ENCODE assay signal across 8 mouse cellular contexts in the genomic region with DNA sequence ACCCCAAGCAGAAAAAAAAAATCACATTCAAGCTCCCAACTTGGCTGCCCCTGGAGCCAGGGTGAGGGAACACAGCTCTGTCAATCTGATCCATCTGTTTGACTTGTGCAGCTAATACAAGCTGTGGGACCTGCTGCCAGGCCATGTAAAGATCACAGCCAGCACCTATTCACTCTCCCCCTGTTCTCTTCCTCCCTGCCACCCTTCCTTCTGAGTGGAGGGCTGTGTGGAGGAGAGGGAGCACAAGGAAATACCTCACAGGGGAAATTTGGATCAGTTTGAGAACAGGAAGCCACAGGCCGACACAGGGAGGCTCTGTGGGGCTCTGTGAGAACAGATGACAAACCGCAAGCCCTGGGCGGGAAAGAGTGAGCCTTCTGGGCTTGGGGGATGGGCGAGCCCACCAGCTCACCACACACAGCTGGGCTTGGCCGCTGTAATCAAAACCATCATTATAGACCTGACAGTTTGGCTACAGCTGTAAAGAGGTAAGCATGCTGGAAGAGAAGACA. TPM values are rescaled to one million over a fixed set of nuclear protein-coding genes. Genes with fewer than 3 reads are reported as not detected.
DNase-seq lines count a peak whose midpoint lies in the region; ATAC-seq and TF ChIP-seq lines count a peak whose summit lies in the region.

No protein-coding gene starts in this region.

- 23% methylated on average over 5 of the region's 5 CpGs for WGBS in kidney, postnatal 0 days
- 16% methylated on average over 5 of the region's 5 CpGs for WGBS in liver, embryonic 12.5 days (ENCODE audit: insufficient replicate concordance)

- H3K27ac ChIP-seq in kidney, postnatal 0 days, result no peak overlapping the region
- H3K27ac ChIP-seq in liver, embryonic 12.5 days, result no peak overlapping the region

- 0 out of 2 replicates have a peak, but pooled peaks have one; percentile 12 for ATAC-seq in kidney, postnatal 0 days (replicated peaks; ENCODE audit: low FRiP score, low read depth)
- peak; percentile 95 for ATAC-seq in granulocyte monocyte progenitor cell, adult 5-6 weeks (replicated peaks; ENCODE audit: poor library complexity, severe bottlenecking)
- peak; percentile 66; the same call in 1 of the 2 replicates for ATAC-seq in liver, embryonic 12.5 days

- peaks cover 26% of the 10 kb centered on the region for H3K4me1 ChIP-seq in kidney, postnatal 0 days (replicated peaks; ENCODE audit: insufficient read depth, low read length)
- peaks cover 29% of the 10 kb centered on the region for H3K4me1 ChIP-seq in liver, embryonic 12.5 days

- peak; percentile 56 for DNase-seq in kidney, postnatal 0 days (ENCODE audit: low spot score)
- no peak for DNase-seq in kidney, postnatal 36 days
- DNase-seq in T-cell, adult 2 months (ENCODE audit: low spot score), result peak; percentile 63
- DNase-seq in retina, postnatal 1 day, result peak; percentile 61
- DNase-seq in gastrocnemius, postnatal 4 days (ENCODE audit: low spot score in 2 of 2), result no peak
- DNase-seq in urinary bladder, adult 2 months (ENCODE audit: low spot score), result no peak

- TF ChIP-seq CTCF in kidney, postnatal 0 days (IDR thresholded peaks at IDR 0.05; ENCODE audit: low read depth), result no peak

- no peak overlapping the region for H3K4me2 ChIP-seq in kidney, postnatal 0 days (ENCODE audit: low read length)
- H3K4me2 ChIP-seq in liver, embryonic 12.5 days, result no peak overlapping the region; the same call in 1 of the 2 replicates

- no peaks in the 10 kb centered on the region for H3K9me3 ChIP-seq in kidney, postnatal 0 days (replicated peaks; ENCODE audit: low read length)
- no peaks in the 10 kb centered on the region for H3K9me3 ChIP-seq in liver, embryonic 12.5 days (replicated peaks)

- no peak overlapping the region for H3K9ac ChIP-seq in kidney, postnatal 0 days (ENCODE audit: low read depth, low read length)
- no peak overlapping the region for H3K9ac ChIP-seq in liver, embryonic 12.5 days

- peaks cover 46% of the 10 kb centered on the region for H3K36me3 ChIP-seq in kidney, postnatal 0 days (ENCODE audit: insufficient read depth, low read length)
- peaks cover 99% of the 10 kb centered on the region for H3K36me3 ChIP-seq in liver, embryonic 12.5 days

- H3K4me3 ChIP-seq in kidney, postnatal 0 days (replicated peaks; ENCODE audit: low read depth, low read length), result no peak overlapping the region
- no peak overlapping the region for H3K4me3 ChIP-seq in liver, embryonic 12.5 days

- no peaks in the 10 kb centered on the region for H3K27me3 ChIP-seq in kidney, postnatal 0 days (ENCODE audit: insufficient read depth, low read length)
- no peaks in the 10 kb centered on the region for H3K27me3 ChIP-seq in liver, embryonic 12.5 days (replicated peaks)

RNA-seq across cellular contexts. Expression of gene Fancc, which starts 31.1 kb away (rescaled TPM):
- polyA plus RNA-seq in kidney, postnatal 0 days (2015; fragmentation: Nextera tagmentation; extraction: Ambion mirVana), result 16.2 and 16.7 TPM in 2 replicates
- 11.3 and 14.5 TPM in 2 replicates for total RNA-seq in granulocyte monocyte progenitor cell, adult 5-6 weeks (2014; fragmentation: Nextera tagmentation)
- 10.0 and 11.9 TPM in 2 replicates for total RNA-seq in granulocyte monocyte progenitor cell, adult 5-6 weeks (2017)
- 13.5 TPM in 2 replicates for polyA plus RNA-seq in liver, embryonic 12.5 days (2016; fragmentation: Nextera tagmentation; extraction: Ambion mirVana)
- total RNA-seq in gastrocnemius, postnatal 4 days (2021), result 1 to 10 TPM; 8.0 to 9.0 TPM
- polyA plus RNA-seq in urinary bladder, adult 2 months (2012; rRNA removed), result 26.7 and 29.2 TPM in 2 replicates

RNA-seq across cellular contexts. Expression of gene Ptch1, which starts 45.2 kb away (rescaled TPM):
- 10.7 and 12.2 TPM in 2 replicates for polyA plus RNA-seq in kidney, postnatal 0 days (2015; fragmentation: Nextera tagmentation; extraction: Ambion mirVana)
- 9.1 and 14.0 TPM in 2 replicates for total RNA-seq in granulocyte monocyte progenitor cell, adult 5-6 weeks (2014; fragmentation: Nextera tagmentation)
- 6.6 and 7.7 TPM in 2 replicates for total RNA-seq in granulocyte monocyte progenitor cell, adult 5-6 weeks (2017)
- 7.0 TPM in 2 replicates for polyA plus RNA-seq in liver, embryonic 12.5 days (2016; fragmentation: Nextera tagmentation; extraction: Ambion mirVana)
- 10 to 100 TPM; 23.4 to 24.1 TPM for total RNA-seq in gastrocnemius, postnatal 4 days (2021)
- polyA plus RNA-seq in urinary bladder, adult 2 months (2012; rRNA removed), result 29.6 and 42.7 TPM in 2 replicates

Comparison
In these comparisons a context has a peak if more than half of its experiments do, and no peak if none do; other contexts are left out.
1. DNase-seq: peak in kidney, postnatal 0 days (single experiment), T-cell, adult 2 months (single experiment) and retina, postnatal 1 day (single experiment); none in kidney, postnatal 36 days (0 of 2), gastrocnemius, postnatal 4 days (0 of 2) and urinary bladder, adult 2 months (single experiment).
2. ATAC-seq: peak in every context shown above with its lines; median percentile 95 in granulocyte monocyte progenitor cell, adult 5-6 weeks; 66 in liver, embryonic 12.5 days; 12 in kidney, postnatal 0 days.